Mouse (Mus musculus): ENCODE measurements around the gene Tex12. TPM values are rescaled to one million over a fixed set of nuclear protein-coding genes. Genes with fewer than 3 reads are reported as not detected.
A peak's percentile ranks its signal among the peaks of the same experiment; 100 is the strongest.

Gene Tex12
- not detected for total RNA-seq (2021)
- long read RNA-seq, experiment 1: 0 reads
- long read RNA-seq, experiment 2: 0 reads

GRCm38 (mm10) chr9:50561145-50561917 lies at the start of gene Tex12:
Gene Tex12 (minus strand): TSS chr9:50561325.
- no peak for DNase-seq

- DNase-seq: no peak
These were observed 43.2 kb upstream of the Tex12 start for GRCm38 (mm10) chr9:50604338-50604737.

- no peak for DNase-seq
These were observed 42.8 kb upstream of the Tex12 start for GRCm38 (mm10) chr9:50603998-50604324.

- peak; percentile 95 for DNase-seq
These were observed 42.3 kb upstream of the Tex12 start, which contains the start of the genes Sdhd and Timm8b for GRCm38 (mm10) chr9:50603189-50603997. Gene Sdhd (minus strand): TSS chr9:50603812. Gene Timm8b (plus strand): TSS chr9:50603910.

GRCm38 (mm10) chr9:50602055-50602845 lies 41.1 kb upstream of the Tex12 start:
- no peak for DNase-seq

- DNase-seq: peak; percentile 31
These were observed 40.4 kb upstream of the Tex12 start for GRCm38 (mm10) chr9:50601536-50601935.

- peak; percentile 26 for DNase-seq
These were observed 35.8 kb upstream of the Tex12 start for GRCm38 (mm10) chr9:50596973-50597372.

GRCm38 (mm10) chr9:50594794-50595417 lies 33.8 kb upstream of the Tex12 start:
- DNase-seq: no peak

GRCm38 (mm10) chr9:50593544-50593943 lies 32.4 kb upstream of the Tex12 start:
- peak; percentile 51 for DNase-seq

- DNase-seq: no peak
These were observed 31.8 kb upstream of the Tex12 start for GRCm38 (mm10) chr9:50592955-50593354.

- peak; percentile 40 for DNase-seq
These were observed 29.9 kb upstream of the Tex12 start for GRCm38 (mm10) chr9:50590856-50591518.

- no peak for DNase-seq
These were observed 25.8 kb upstream of the Tex12 start for GRCm38 (mm10) chr9:50586955-50587354.

- DNase-seq: no peak
These were observed 24.2 kb upstream of the Tex12 start for GRCm38 (mm10) chr9:50585145-50585818.

GRCm38 (mm10) chr9:50580370-50580769 lies 19.2 kb upstream of the Tex12 start:
- DNase-seq: no peak

- no peak for DNase-seq
These were observed 8.7 kb upstream of the Tex12 start for GRCm38 (mm10) chr9:50569599-50570525.

GRCm38 (mm10) chr9:50567881-50568280 lies 6.8 kb upstream of the Tex12 start:
- DNase-seq: no peak

- no peak for DNase-seq
These were observed 6.2 kb upstream of the Tex12 start for GRCm38 (mm10) chr9:50567372-50567771.

- DNase-seq: no peak
These were observed 4.8 kb upstream of the Tex12 start for GRCm38 (mm10) chr9:50565940-50566339.

GRCm38 (mm10) chr9:50565173-50565572 lies 4.0 kb upstream of the Tex12 start:
- no peak for DNase-seq

- DNase-seq: no peak
These were observed 814 bp upstream of the Tex12 start for GRCm38 (mm10) chr9:50561918-50562360.
